Mouse (Mus musculus) lung, embryonic 14.5 days (tissue): ENCODE data around the gene Stxbp6. TPM values are rescaled to one million over a fixed set of nuclear protein-coding genes. Genes with fewer than 3 reads are reported as not detected.

ENCODE experiments used
- ATAC-seq: fragments of 200-750 bp; cut with Nextera tagmentation; 2 replicates; pipeline ENCODE4 v1.8.0; 2017; ENCODE audit warnings: mild to moderate bottlenecking, moderate TSS enrichment, moderate library complexity; ENCODE audit not compliant: insufficient read depth
- DNase-seq: peaks from one replicate; pipeline ENCODE4 v3.0.0-alpha.2; 2015
- H3K27ac ChIP-seq: fragments of 300-500 bp; sonication (generic); 2 replicates; pipeline ENCODE4 v1.5.1; 2014; ENCODE audit warnings: low read depth, mild to moderate bottlenecking, moderate library complexity
- H3K27me3 ChIP-seq: fragments of 300-500 bp; sonication (generic); 2 replicates; pipeline ENCODE4 v1.6.1; 2014; ENCODE audit warnings: low read length, control low read depth; ENCODE audit not compliant: insufficient read depth
- H3K36me3 ChIP-seq: fragments of 300-500 bp; sonication (generic); 2 replicates; pipeline ENCODE4 v1.6.1; 2014; ENCODE audit warnings: control low read depth; ENCODE audit not compliant: insufficient read depth
- H3K4me1 ChIP-seq: fragments of 300-500 bp; sonication (generic); 2 replicates; pipeline ENCODE4 v1.6.1; 2014; ENCODE audit warnings: antibody characterized with exemption, control low read depth; ENCODE audit not compliant: insufficient read depth
- H3K4me2 ChIP-seq: fragments of 300-500 bp; sonication (generic); 2 replicates; pipeline ENCODE4 v1.6.1; 2014; ENCODE audit warnings: mild to moderate bottlenecking
- H3K4me3 ChIP-seq: fragments of 300-500 bp; sonication (generic); 2 replicates; pipeline ENCODE4 v1.5.1; 2014; ENCODE audit warnings: low read depth, low read length
- H3K9ac ChIP-seq: fragments of 300-500 bp; sonication (generic); 2 replicates; pipeline ENCODE4 v1.6.1; 2014
- H3K9me3 ChIP-seq: fragments of 300-500 bp; sonication (generic); 2 replicates; pipeline ENCODE4 v1.6.1; 2016; ENCODE audit warnings: low read depth, low read length, control low read depth
- CTCF ChIP-seq: IDR thresholded peaks from 2 replicates; pipeline ENCODE4 v1.5.1; 2016; ENCODE audit warnings: antibody characterized with exemption, low read depth
- WGBS: fragments of 180-500 bp; shearing (Covaris S2); extraction: QIAGEN DNeasy Blood & Tissue Kit; methylation state at CpG from one replicate; pipeline ENCODE4 v1.1.7; 2014; 5-methylcytosine and 5-hydroxymethylcytosine counted together
- polyA plus RNA-seq: library from polyadenylated mRNA; unstranded; fragments of >200 nt; fragmentation: Nextera tagmentation; extraction: Ambion mirVana; gene quantifications from 2 replicates; pipeline ENCODE4 v1.2.1, GENCODE M21; 2014

Stxbp6 gene
- polyA plus RNA-seq, 1 experiment from 2014 or later, result 6.4 TPM

DNA sequence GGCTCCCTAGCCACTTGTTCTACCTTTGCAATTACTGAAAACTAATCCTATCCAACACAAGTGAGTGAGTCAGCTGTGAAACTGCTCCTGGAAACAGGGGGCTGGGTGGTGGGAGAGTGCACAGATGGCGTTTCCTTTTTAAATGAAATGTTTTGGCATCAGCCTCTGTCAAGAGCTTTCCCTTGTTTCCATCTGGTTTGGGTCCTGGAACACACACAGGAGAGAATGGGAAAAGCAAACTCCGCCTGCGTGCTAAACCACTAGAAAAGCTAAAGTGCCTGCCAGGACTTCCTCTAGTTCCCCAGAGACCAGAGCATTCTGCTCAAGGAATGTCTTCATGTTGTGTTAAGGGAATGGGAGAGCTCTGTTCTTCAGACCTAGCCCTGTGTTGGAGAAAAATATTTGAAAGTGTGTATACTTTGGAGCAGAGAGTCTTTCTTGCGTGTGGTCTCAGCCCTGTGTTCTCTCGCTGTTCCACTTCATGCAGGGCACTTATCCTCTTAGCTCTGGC, 61.2 kb downstream of the Stxbp6 start:
- no peak overlapping the region for H3K4me2 ChIP-seq
- no peak for TF ChIP-seq CTCF
- WGBS, result 38% methylated on average over 5 of the region's 5 CpGs

DNA sequence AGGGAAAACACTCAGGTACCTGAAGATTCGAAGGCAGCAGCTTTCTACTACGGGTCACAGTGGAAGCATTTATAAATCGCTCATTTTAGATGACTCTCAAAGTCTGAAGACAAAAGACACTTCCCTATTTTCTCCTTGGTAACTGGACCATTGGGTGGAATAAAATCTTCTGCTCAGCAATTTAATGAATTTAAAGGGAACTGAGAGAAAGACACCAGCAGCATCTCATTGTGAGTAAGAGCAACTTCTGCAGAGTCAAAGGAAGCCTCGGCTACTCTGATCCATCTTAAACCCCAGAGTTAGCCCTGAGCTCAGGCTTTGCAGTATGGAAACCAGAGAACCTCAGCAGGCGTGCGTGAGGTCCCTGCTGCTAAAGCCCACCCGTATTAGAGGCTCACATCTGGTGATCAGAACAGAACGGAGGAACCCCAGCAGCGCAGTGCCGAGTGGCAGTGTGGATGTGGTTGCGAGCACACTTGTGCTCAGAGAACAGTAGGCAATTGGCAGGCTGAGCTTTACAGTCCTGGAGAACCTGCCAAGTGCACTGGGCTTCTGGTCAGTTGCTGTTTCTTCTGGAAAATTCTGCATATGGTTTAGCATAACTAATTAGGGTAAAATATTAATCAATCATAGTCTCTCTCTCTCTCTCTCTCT, 62.9 kb downstream of the Stxbp6 start:
- ATAC-seq (no peak), DNase-seq (no peak)
- 80% methylated on average over 11 of the region's 11 CpGs for WGBS

More for the DNA sequence above, 61.2 kb downstream of the Stxbp6 start:
- no peak overlapping the region for H3K9ac ChIP-seq
- H3K4me3 ChIP-seq, result no peak overlapping the region
- ATAC-seq (peak; percentile 70), DNase-seq (peak; percentile 64)
- H3K9me3 ChIP-seq, result no peaks in the 10 kb centered on the region
- H3K27me3 ChIP-seq, result no peaks in the 10 kb centered on the region
- no peaks in the 10 kb centered on the region for H3K4me1 ChIP-seq
- no peaks in the 10 kb centered on the region for H3K36me3 ChIP-seq
- H3K27ac ChIP-seq, result peak overlapping the region; percentile 54

DNA sequence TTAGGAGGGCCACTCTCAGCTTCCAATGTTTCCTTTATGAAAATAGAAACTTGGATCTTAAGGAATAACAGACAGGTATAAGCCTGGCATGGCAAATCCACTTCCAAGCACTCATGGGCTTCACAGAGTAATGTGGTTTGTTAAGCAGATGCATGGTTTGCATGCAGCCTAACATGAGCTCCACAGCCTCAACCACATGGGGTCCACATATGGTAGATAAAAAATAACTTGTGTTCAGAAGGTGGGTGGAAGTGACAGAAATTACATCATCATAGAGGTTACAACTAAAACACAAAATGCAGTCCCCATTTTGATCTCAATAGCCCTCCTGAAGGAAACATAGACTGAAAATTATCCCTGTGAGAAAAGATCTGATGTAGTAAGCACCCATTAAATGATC, 63.5 kb downstream of the Stxbp6 start:
- H3K9me3 ChIP-seq, result no peaks in the 10 kb centered on the region
- H3K9ac ChIP-seq, result no peak overlapping the region
- H3K4me2 ChIP-seq, result no peak overlapping the region
- H3K36me3 ChIP-seq, result no peaks in the 10 kb centered on the region
- no peaks in the 10 kb centered on the region for H3K27me3 ChIP-seq
- ATAC-seq (no peak), DNase-seq (no peak)
- H3K4me1 ChIP-seq, result no peaks in the 10 kb centered on the region
- no peak overlapping the region for H3K27ac ChIP-seq
- no peak overlapping the region for H3K4me3 ChIP-seq
- TF ChIP-seq CTCF, result no peak

More for the DNA sequence above, 62.9 kb downstream of the Stxbp6 start:
- H3K9ac ChIP-seq, result no peak overlapping the region
- H3K4me2 ChIP-seq, result no peak overlapping the region
- no peak for TF ChIP-seq CTCF
- no peak overlapping the region for H3K27ac ChIP-seq
- H3K9me3 ChIP-seq, result no peaks in the 10 kb centered on the region
- no peaks in the 10 kb centered on the region for H3K4me1 ChIP-seq
- H3K36me3 ChIP-seq, result no peaks in the 10 kb centered on the region
- no peak overlapping the region for H3K4me3 ChIP-seq
- H3K27me3 ChIP-seq, result no peaks in the 10 kb centered on the region

DNA sequence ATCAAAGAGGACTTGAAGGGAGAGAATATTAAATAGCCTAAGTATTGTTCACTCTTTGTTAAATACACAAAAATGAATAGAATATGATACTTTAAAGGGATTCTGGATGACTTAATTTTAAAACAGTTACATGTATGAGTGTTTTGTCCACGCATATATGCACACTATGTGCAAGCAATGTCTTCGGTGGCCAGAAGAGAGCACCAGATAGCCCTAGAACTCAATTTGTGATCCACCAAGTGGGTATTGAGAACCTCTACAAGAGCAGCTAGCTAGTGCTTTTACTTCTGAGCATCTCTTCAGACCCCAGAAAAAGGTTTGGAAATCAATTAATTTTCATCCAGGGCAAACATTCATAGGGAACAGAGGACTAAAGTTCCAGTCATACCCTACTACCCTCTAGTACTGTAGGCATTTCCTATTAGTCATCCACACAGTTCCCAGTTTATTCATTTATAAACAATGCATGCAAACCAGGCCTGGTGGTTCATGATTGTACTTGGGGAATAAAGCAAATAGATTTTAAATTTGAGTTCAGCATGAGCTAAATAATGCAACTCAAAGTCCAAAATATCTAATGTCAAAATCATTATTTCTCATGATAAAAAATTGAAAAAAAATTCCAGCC, 64.4 kb downstream of the Stxbp6 start:
- Histone ChIP-seq H3K4me1 (no peaks in the 10 kb centered on the region), H3K4me3 (no peak overlapping the region), H3K36me3 (no peaks in the 10 kb centered on the region), H3K27ac (no peak overlapping the region), H3K4me2 (no peak overlapping the region), H3K9me3 (no peaks in the 10 kb centered on the region), H3K9ac (no peak overlapping the region), H3K27me3 (no peaks in the 10 kb centered on the region)
- 0 out of 2 replicates have a peak, but pooled peaks have one; percentile 3 for TF ChIP-seq CTCF
- no peak for ATAC-seq
- 82% methylated on average over 2 of the region's 2 CpGs for WGBS
- no peak for DNase-seq

DNA sequence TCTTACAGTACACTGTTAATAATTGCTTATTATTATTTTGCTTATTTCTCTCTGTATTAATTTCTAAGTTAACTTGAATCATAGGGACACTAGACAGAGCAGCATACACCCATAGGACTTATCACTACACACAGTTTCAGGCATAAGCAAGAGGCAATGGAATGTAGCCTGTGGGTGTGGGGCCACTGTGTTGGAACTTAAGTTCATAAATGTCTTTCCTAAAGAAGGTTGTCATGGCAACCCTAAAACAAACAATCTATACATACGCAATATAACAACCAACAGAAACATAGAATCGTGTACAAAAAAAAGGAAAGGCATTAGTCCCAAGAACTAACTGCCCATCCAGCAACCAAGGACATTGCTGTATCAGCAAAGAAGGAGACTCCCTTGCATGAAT, 67.9 kb downstream of the Stxbp6 start:
- H3K9me3 ChIP-seq, result no peaks in the 10 kb centered on the region
- H3K36me3 ChIP-seq, result no peaks in the 10 kb centered on the region
- DNase-seq (peak; percentile 63), ATAC-seq (peak; percentile 56; the same call in 1 of the 2 replicates)
- H3K9ac ChIP-seq, result no peak overlapping the region
- no peaks in the 10 kb centered on the region for H3K27me3 ChIP-seq
- H3K27ac ChIP-seq, result no peak overlapping the region
- H3K4me1 ChIP-seq, result no peaks in the 10 kb centered on the region
- TF ChIP-seq CTCF, result no peak
- H3K4me2 ChIP-seq, result no peak overlapping the region
- 36% methylated on average over 2 of the region's 2 CpGs for WGBS
- H3K4me3 ChIP-seq, result no peak overlapping the region

DNA sequence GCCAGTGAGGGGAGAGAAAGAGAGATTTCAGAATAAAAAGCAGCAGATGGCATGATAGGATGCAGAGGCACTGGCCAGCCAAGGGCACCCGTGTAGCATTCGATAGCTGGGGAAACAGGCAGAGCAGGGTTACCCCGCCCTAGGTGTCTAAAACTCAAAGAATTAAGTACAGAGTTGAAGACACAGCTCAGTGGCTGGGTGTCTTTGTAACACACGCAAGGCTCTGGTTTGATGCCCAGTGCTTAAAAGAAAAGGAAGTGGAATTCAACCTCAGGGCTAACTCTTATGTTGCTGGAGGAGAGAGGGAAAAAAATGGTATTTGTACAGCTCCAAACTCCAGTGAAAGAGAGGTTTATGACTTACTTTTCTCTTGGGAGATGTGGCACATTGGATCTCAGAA, 68.5 kb downstream of the Stxbp6 start:
- no peak for TF ChIP-seq CTCF
- WGBS, result 77% methylated on average over 4 of the region's 4 CpGs
- no peaks in the 10 kb centered on the region for H3K36me3 ChIP-seq
- H3K4me2 ChIP-seq, result no peak overlapping the region
- H3K4me1 ChIP-seq, result no peaks in the 10 kb centered on the region
- DNase-seq (no peak), ATAC-seq (no peak)
- H3K27ac ChIP-seq, result no peak overlapping the region
- H3K4me3 ChIP-seq, result no peak overlapping the region
- H3K27me3 ChIP-seq, result no peaks in the 10 kb centered on the region
- H3K9ac ChIP-seq, result no peak overlapping the region
- no peaks in the 10 kb centered on the region for H3K9me3 ChIP-seq

DNA sequence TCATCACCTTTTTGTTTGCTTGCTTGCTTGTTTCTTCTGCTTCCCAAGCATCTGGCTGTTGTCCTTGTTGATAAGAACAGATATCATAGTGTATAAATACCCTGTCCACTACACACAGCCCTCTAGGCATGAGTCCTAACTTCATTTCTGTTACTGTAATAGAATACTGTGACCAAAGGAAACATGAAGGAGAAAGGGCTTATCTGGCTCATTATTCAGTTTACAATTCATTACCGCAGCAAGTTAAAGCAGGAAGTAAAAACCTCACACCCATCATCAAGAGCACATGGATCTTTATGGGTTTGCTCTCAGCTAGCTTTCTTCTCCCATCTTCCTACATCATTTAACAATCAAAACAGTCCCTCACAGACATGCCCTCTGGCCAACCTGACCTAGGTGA, 72.5 kb downstream of the Stxbp6 start:
- no peak overlapping the region for H3K4me2 ChIP-seq
- H3K4me1 ChIP-seq, result no peaks in the 10 kb centered on the region
- ATAC-seq, result no peak
- no peaks in the 10 kb centered on the region for H3K36me3 ChIP-seq
- DNase-seq, result no peak
- no peak overlapping the region for H3K27ac ChIP-seq
- TF ChIP-seq CTCF, result no peak
- 79% methylated on average over 1 of the region's 1 CpGs for WGBS
- no peaks in the 10 kb centered on the region for H3K27me3 ChIP-seq
- H3K9ac ChIP-seq, result no peak overlapping the region
- no peak overlapping the region for H3K4me3 ChIP-seq
- no peaks in the 10 kb centered on the region for H3K9me3 ChIP-seq
